Mouse (Mus musculus): ENCODE measurements at regions not wholly inside any gene's neighbourhood (a gene's known extent, or its start where the extent isn't known, plus 50 kb on each side); places are given as distances from the start of the nearest gene placed in this dataset.

- TF ChIP-seq CTCF (IDR thresholded peaks at IDR 0.05; ENCODE audit: insufficient read depth, low read length) (no peak), POLR2A (IDR thresholded peaks at IDR 0.05; ENCODE audit: borderline replicate concordance, extremely low read depth, low read depth, low read length) (no peak)
Observed at GRCm38 (mm10) chr3:83706531-83707243, 59.4 kb upstream of the Sfrp2 start.
